Mouse (Mus musculus): ENCODE results near the gene Fgf7.

The Fgf7 gene

DNA sequence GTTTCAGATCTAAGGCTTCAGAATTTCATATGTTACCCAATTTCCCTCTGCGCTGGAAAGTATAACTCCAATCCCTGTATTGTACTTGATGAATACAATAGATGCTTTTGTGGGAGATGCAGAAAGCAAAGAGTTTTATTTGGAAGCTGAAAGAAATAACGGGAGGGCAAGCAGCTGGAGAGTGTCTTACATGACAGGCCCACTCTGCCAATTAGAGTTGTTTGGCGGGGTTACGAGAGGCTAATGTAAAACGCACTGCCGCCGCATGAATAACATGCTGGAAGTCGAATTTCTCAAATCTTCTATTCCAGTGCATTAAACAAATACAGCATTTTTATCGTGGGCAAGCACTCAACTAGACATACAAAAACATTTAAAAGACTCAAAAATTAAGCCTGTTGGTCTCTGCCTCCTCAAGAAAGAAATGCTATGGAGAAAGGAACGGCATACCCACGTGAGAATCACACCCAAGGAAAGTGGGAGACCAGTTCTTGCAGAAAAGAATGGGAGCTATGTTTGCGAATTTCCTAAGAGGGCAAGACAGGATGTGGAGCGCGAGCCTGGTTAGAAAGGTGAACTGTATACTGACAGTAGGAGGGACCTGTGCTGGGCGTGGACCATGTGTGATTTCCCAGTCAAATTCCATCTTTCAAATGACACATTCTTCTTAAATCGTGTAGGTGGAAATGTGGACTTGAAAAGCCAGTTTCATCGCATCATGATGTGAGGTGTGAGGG, 26.7 kb downstream of the Fgf7 start:
- no peak for DNase-seq

DNA sequence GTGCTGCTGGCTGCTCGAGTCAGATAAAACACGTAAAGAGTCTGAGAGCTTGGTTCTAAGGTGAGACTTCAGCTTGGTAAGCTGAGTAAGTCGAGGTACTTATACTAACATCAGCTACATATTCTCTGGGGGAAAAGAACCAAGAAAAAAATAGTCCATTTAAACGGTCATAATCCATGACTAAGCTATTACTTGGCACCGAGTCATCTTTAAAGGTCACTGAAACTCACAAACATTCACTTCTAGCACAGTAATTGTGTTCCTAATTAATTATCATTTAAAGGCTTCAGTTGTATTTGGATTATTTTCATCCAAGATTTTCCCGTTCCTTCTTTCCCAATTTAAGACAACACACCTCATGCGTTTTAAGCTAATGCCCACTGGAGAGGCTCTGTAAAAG, 28.4 kb downstream of the Fgf7 start:
- DNase-seq = no peak

DNA sequence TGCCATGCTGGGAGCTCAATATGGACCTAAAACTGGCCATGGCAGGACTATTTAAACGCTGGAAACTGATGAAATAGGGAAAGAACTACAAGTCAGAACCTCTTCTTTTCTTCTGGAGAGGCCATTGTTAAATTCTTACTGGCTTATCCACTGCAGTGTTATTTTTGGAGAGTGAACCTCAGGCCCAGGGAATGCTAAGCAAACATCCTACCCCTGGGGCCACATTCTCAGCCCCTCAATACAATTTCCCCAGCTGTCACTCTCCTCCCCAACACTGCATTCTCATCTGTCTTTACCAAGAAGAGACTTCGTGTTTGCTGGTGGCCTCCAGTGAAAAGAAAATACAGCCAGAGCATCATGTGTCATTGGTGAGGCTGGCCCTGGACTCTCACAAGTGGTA, 30.4 kb downstream of the Fgf7 start:
- no peak for DNase-seq

DNA sequence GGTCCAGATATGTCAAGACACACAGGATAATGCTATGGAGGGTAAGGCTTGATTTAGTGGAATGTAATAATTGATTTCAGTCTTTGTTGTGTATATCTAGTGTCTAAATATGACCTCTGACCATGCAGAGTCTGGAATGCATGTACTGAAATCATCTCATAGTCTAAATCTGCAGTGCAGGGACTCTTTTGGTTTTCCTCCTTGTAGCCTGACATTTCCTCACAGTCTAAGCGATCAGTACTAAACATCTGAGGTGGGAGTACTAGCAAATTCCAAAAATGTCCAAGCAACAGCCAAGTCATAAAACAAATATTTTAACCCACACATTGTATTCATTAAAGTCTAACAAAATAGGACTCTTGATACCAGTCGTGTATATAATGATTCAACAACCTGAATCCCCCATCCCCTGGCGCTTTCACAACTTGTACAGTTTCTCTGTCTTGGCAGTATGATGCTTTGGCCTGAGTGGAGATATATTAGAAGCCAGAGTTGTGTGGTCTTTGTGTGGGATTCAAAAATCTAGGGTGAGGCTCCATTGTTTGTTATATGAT, 30.9 kb downstream of the Fgf7 start:
- no peak for DNase-seq

DNA sequence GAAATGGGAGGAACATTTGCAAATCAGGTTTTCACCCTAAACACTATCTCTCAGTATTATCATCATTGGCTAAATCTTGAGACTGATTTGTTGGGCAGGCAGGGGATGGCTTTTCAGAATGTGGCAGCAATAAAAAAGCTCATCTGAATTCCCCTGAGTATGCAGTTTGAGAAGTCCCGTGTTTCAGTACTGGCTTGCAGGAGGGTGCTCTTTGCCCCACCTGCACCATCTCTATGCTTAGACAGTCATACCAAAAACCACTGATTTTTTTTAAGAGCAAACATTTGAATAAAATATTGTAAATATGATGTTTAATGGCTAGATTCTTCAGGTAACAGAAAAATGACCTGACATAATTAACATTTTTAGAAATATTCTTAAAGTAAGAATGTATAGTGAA, 35.3 kb downstream of the Fgf7 start:
- no peak for DNase-seq

DNA sequence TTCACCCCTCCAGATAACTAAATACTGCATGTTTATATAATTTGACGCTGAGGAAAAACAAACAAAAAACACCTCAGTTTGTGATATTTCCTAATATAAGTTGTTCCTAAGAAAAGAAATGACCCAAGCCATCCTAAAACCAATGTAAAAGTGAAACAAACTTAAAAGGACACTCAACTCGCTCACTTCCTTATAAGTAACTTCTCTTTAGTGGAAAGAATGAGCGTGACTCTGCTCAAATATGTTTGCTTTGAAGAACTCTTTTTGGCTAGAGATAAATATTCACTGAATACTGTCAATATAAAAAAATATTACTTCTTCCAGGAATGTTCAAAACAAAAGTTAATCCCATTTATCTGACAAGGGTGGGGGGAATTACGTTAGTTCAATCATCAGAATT, 39.3 kb downstream of the Fgf7 start:
- no peak for DNase-seq

DNA sequence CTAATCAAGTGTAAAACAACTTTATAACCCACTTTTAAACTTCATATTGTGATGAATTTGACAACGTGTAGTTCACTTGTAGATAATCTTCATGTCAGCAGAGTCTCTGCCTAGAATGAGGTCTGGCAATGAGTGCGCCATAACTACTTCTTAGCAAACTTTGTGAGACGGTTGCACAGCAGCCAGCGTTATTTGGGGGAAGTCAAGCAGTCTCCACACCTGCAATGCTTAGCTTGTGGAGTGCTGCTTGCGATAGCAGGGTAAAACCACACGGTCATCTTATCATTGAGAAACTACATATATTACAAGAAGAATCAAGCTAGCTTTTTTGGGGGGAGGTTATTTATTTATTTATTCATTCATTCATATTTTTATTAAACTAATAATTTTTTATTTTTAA, 42.0 kb downstream of the Fgf7 start:
- DNase-seq = no peak

DNA sequence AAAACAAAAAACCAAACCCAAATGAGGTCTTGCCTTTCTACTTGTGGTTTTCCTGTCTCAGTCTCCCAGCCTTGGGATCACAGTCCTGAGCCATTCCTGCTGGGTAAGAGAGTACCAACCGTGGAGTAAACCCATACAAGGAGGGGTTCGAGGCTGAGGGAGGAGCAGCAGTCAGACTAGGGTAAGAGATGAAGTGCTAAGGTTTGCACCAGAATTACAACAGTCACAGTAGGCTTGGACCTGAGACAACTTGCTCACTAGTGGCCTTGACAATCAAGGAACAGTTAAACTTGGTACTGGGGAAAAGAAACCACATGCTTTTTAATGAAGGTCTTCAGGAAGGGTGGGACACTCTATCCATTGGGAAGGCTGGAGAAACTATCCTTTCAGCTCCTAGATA, 44.6 kb downstream of the Fgf7 start:
- no peak for DNase-seq

DNA sequence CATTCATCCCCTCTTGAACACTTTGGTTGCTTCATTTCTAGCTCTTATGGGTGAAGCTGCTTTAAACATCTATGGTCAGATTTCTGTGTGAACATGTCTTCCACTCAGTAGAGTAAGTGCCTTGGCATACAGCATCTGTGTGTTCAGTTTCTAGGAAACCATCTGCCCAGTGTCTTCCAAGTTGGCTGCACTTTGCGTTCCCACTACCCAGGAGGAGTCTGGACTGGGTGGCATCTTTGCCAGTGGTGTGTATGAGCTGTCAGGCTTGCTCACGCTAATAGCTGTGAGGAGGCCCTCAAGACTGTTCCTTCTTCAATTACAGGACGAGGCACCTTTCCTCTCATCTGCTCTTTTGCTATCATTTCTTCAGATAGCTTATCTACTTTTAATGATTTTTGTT, 49.9 kb downstream of the Fgf7 start:
- DNase-seq = no peak

DNA sequence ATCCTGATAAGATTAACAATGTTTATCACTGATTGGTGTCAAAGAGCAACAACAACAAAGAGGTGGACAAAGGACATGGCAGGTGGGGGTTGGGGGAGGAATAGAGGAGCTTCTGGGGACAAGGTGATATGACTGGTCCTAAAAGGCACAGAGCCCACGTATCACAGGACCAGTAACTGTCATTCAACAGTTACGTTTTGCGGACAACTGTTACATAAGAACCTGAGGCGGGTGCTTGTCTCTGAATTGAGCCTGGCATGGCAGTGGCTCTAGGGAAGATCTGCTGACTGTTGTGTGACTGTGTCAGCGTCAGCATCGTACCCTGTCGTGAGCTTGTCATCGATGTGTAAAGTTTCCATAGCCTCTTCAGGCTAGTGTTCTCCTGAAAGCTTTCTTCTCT, 51.7 kb downstream of the Fgf7 start:
- DNase-seq = no peak

DNA sequence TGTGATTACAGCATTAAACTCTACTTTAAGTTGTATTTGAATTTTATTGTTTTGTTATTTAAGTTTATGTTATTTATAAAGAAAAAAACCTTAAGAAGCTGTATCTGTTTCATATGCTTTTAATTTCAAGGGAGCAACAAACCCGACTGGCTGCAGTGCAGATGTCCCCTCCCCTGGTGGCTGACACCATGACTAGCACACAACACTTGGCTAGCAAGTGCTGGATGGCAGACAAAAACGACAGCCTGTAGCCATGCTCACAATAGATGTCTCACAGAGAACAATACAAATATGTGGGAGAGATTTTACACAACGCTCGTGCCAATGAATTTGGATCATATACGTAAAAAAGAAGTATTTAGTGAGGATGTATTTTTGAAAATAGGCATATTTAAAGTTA, 56.0 kb downstream of the Fgf7 start:
- no peak for DNase-seq

DNA sequence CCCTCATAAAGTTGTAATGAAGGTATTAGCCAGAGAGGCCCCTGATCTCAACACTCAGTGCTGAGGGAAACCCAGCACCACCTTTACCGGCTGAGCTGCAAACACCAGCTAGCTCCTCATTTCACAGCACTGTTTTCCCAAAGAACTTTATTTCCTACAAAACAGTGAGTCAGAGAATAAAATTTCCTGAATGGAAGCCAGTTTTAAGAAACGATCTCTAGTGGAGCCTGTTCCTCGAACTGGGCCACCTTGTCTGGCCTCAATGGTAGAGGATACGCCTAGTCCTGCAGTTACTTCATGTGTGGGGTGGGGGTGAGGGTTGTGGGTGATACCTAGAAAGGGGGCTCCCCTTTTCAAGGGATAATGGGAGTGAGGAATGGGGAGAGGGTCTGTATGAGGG, 60.2 kb downstream of the Fgf7 start:
- DNase-seq = no peak
